Mouse (Mus musculus) cerebellum, adult (tissue): ENCODE data around the gene Srms.

Experiments
- ATAC-seq: cut with Nextera tagmentation; 2 replicates; pipeline ENCODE4 v1.9.2; 2017; ENCODE audit warnings: mild to moderate bottlenecking, moderate library complexity, mixed read lengths; ENCODE audit not compliant: insufficient number of reproducible peaks, low FRiP score, low TSS enrichment

Gene Srms

DNA sequence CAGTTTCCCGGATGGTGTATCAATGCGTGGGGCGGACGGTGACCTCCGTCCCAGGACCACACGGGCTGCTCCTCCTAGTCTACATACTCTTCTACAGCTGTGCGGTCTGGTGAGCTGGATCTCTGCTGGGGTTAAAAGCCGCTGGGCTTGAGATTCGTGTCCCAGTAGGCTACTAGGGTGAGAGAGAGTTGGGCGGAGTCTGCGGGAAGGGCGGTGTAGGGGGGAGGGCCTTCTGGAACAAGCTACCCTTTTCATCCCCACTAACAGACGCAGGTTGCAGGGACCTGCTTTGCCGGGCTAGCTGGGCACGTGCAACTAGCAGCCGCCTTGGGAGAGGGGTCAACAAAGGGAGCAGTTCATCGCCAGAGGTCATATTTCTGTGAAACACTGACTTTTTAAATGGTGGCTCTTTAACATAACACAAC, at the start of gene Srms:
TSS of gene Srms (minus strand) at position 165 of the 425 bp plus-strand sequence.
- ATAC-seq, result no peak

DNA sequence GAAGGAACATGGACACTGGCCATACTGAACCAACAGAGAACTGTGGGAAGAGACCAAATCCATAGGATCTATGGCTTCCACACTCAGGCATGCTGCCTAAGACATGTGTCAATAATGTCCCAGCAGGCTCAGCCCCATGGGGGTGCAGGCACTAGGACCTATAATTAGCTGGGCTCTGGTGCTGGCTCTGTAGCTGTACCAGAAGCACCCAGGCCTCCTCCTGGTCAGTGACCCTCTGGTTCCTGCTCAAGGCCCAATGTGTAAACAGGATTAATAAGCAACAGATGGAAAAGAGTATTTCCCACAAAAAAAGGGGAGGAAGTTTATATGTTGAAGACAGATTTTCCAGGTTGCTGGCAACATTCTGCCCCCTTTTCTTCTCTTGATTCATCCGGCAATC, 40.3 kb upstream of the Srms start:
- no peak for ATAC-seq

DNA sequence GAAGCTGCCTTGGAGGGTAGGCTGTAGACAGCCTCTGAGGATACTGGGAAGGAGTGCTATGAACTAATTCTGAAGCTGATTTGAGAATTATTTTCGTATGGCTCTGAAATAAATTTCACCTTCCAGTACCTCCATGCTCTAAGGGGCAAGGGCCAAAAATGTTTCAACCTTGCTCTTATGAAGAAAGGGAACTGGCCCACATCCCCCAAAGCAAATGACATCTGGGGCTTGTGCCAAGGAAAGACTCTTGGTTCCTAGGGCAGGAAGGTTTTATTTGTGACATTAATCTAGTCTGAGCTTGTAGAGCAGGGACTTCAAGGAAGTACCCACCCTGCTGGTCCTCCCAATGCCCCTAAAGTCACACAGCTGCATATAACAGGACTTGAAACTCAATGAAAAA, 38.9 kb upstream of the Srms start:
- ATAC-seq, result no peak

DNA sequence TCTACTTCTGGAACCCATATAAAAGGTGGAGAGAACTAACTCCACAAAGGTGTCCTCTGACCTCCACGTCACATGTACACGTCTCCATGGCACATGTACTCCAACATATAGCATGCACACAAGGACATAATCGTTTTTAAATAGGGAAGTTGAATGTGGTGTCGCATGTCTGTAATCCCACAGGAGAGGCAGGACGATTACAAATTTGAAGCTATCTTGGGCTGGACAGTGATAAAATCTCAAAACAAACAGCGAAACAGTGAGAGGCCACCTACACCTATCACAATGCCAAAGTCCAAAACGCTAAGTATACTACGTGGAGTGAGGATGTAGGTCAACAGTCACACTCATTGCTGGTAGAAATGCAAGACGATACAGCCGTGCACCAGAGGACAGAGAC, 36.2 kb upstream of the Srms start:
- ATAC-seq, result no peak

- no peak for ATAC-seq
Measured at GRCm38 (mm10) chr2:181245031-181245430, 32.0 kb upstream of the Srms start.

GRCm38 (mm10) chr2:181243706-181244394, 30.9 kb upstream of the Srms start:
- no peak for ATAC-seq

DNA sequence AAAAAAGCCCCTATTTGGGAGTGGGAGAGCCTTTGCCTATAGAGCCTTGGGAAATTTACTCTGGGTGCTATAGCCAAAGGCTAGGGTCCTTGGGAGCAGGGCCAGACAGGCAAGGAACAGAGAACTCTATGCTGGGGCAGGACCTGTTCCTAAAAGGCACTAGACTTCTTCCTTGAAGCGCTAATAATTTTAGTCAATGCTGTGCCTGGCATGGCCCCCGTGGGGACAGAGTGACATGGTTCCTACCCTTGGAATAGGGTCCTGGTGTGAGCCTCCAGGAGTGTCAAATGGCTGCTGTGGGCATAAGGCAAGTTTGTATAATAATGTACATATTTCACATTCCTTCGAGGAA, 29.3 kb upstream of the Srms start:
- no peak for ATAC-seq

- no peak for ATAC-seq
Measured at GRCm38 (mm10) chr2:181241602-181242313, 28.8 kb upstream of the Srms start, which contains the start of gene Helz2. Gene Helz2 (minus strand): TSS chr2:181242027.

GRCm38 (mm10) chr2:181240806-181241440, 27.9 kb upstream of the Srms start:
- no peak for ATAC-seq

- ATAC-seq, result no peak
Measured at GRCm38 (mm10) chr2:181239261-181239660, 26.3 kb upstream of the Srms start.

DNA sequence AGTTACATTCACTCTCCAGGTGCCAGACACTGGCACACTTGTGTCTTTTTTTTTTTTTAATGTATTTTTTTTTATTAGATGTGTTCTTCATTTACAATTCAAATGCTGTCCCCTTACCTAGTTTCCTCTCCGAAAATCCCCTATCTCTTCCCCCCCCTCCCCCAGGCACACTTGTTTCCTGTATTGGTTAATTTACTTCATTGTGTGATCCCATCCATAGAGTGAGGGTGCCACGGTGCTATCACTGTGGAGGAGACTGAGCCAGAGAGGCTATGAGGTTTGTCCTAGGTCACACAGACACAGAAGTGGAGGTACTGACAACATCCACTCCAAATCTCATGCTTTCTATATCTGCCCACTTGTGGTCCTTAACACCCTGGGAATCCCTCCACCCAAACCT, 25.9 kb upstream of the Srms start:
- no peak for ATAC-seq

DNA sequence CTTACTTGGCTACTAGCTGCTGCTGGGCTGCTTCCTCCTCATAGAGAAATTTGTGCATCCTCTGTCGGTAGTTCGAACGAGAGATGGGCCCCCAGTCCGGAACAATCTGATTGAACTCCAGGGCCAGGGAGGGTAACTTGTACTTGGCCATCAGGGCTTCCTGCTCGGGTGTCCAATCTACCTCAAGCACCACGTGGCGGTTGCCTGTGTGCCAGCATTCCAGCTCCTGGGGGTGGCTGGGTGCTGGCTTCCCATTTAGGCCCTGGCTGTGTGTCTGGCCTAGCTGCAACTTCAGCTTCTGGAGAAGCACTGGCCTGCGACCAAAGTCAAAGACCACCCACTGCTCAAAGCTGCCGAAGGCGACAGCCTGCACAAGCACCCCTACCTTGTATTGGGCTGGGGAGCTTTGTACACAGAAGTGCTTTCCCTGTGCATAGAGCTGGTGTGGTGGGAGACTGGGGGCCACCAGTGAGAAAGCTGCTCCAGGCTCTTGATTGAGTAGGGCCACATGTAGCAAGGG, 25.2 kb upstream of the Srms start:
- ATAC-seq, result no peak

DNA sequence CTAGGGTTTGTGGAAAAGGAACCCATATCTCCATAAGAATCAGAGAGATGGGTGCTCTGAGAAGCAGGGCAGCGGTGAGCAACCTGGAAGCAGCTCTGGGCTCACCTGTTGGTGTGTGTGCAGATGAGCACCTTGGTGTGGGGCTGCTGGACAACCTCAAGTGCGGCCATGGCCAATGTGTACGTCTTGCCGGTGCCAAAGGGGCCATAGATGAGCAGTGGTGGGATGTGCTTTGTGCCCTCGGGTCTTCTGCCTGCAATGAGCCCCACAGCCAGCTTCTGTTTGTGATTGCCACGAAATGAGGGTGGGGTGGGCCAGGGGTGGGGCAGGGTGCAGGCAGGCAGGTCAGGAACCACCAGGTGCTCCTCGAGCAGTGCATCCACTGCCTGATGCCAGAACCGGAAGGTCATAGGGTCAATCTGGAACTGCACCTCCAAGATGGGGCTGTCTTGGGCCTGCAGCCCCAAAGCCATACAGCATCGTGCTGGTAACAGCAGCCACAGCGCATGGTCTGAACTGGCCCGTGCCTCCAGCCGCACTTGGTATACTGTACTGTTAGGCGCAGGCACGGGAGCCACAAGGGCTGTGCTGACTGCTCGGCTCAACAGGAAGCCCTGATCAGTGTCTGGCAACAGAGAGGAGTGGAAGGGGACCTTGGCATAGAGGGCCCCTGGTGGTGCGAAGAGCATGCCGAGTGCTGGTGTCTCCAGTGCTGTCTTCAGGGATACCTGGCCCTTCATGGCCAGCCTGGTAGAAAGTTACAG, 24.4 kb upstream of the Srms start:
- no peak for ATAC-seq

- no peak for ATAC-seq
Measured at GRCm38 (mm10) chr2:181235681-181236566, 22.9 kb upstream of the Srms start.

GRCm38 (mm10) chr2:181234680-181235079, 21.7 kb upstream of the Srms start:
- no peak for ATAC-seq

- ATAC-seq, result no peak
Measured at GRCm38 (mm10) chr2:181233443-181233842, 20.5 kb upstream of the Srms start.

DNA sequence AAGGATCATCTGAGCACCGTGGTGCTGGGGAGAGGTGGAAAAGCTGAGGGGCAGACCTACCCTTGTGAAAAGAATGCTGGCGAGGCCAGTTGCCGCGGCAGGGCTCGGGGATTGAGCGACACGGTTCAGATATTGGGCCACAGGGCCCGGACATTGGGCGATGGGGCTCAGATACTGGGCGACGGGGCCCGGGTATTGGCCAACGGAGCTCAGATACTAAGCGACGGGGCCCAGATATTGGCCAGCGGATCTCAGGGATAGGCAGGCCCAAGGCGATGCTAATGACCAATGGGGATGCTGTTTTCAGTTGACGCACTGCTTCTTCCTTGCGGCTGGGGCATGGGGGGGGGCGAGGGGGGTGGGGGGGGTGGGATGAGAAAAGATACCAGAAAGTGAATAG, 18.2 kb upstream of the Srms start:
- peak; percentile 93 for ATAC-seq

DNA sequence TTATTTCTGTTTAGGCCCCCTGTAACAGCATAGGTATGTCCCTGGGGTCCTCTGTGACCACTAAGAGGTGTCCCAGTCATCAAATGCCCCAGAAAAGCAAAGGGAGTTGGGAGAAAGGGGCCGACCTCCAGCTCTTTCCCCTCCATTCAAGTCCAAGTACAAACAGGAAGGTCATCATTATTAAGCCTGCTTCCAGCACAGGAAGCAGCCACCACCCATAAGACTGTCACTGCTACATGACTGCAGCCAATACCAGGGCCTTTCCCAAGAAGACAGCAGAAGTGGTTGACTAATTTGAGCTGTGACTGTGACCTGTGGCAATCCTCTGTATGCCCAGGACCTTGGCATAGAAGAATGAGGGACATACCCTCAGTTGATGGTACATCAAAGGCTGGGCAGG, 15.3 kb upstream of the Srms start:
- no peak for ATAC-seq

- no peak for ATAC-seq
Measured at GRCm38 (mm10) chr2:181227122-181227521, 14.1 kb upstream of the Srms start.

DNA sequence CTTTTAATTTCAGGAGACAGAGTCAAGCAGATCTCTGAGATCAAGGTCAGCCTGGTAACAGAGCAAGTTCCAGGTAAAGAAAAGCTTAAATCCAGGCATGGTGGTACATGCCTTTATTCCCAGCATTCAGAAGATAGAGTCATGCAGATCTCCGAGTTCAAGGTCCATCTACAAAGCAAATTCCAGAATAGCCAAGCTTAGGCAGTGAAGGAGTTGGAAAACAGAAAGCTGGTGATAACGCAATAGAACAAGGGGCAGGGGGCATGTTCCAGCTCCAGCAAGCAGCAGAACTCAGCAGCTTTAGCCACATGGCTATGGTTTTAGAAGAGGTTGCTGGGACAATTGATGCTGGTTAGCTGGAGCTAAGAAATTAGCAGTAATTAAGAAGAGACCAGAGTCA, 12.0 kb upstream of the Srms start:
- ATAC-seq, result no peak
